9 mouse cellular contexts compared by ENCODE assay signal in genomic region chr11:101149178-101150105, GRCm38 (mm10). TPM values are rescaled to one million over a fixed set of nuclear protein-coding genes. Genes with fewer than 3 reads are reported as not detected.
DNase-seq lines count a peak whose midpoint lies in the region; ATAC-seq lines count a peak whose summit lies in the region.
"Had no signal": no experiment of that assay in that cellular context is flagged by ENCODE, and none has a peak within 500 bp of the region (broad histone marks: within the 10 kb centered on the region; RNA-seq: fewer than 3 reads in every experiment).

No protein-coding gene starts in this region.

- no peaks in the 10 kb centered on the region for H3K9me3 ChIP-seq in kidney, embryonic 14.5 days (ENCODE audit: control insufficient read depth, low read length)
- H3K9me3 ChIP-seq in forebrain, embryonic 16.5 days (ENCODE audit: control insufficient read depth, low read length): no peaks in the 10 kb centered on the region
- no peaks in the 10 kb centered on the region for H3K9me3 ChIP-seq in limb, embryonic 12.5 days
- H3K9me3 ChIP-seq: G1E had no signal

- no peaks in the 10 kb centered on the region for H3K27me3 ChIP-seq in kidney, embryonic 14.5 days (ENCODE audit: control insufficient read depth, insufficient read depth, low read length)
- H3K27me3 ChIP-seq in forebrain, embryonic 16.5 days (replicated peaks; ENCODE audit: control insufficient read depth, insufficient read depth, low read length): no peaks in the 10 kb centered on the region
- H3K27me3 ChIP-seq in limb, embryonic 12.5 days: no peaks in the 10 kb centered on the region

- WGBS in kidney, embryonic 14.5 days: 19% methylated on average over 9 of the region's 9 CpGs
- WGBS in forebrain, embryonic 16.5 days: 42% methylated on average over 9 of the region's 9 CpGs
- WGBS in limb, embryonic 12.5 days: 12% methylated on average over 9 of the region's 9 CpGs

- H3K4me1 ChIP-seq in kidney, embryonic 14.5 days (ENCODE audit: control insufficient read depth, insufficient read depth, low read length): peaks cover 12% of the 10 kb centered on the region
- H3K4me1 ChIP-seq in forebrain, embryonic 16.5 days (replicated peaks; ENCODE audit: control insufficient read depth, insufficient read depth, low read length): peaks cover 3% of the 10 kb centered on the region; the same call in 1 of the 2 replicates
- peaks cover 19% of the 10 kb centered on the region for H3K4me1 ChIP-seq in limb, embryonic 12.5 days (replicated peaks)

- DNase-seq in kidney, postnatal 36 days: no peak
- DNase-seq in NIH3T3 (ENCODE audit: low read depth): peak; percentile 81
- DNase-seq in spleen, postnatal 36 days (ENCODE audit: low spot score in 2 of 2): no peak
- DNase-seq in urinary bladder, adult 2 months (ENCODE audit: low spot score): no peak
- DNase-seq in lung, postnatal 14 days: no peak

- H3K36me3 ChIP-seq in kidney, embryonic 14.5 days (ENCODE audit: control insufficient read depth, insufficient read depth, low read length): no peaks in the 10 kb centered on the region
- no peaks in the 10 kb centered on the region for H3K36me3 ChIP-seq in forebrain, embryonic 16.5 days (ENCODE audit: control insufficient read depth, insufficient read depth)
- no peaks in the 10 kb centered on the region for H3K36me3 ChIP-seq in limb, embryonic 12.5 days
- H3K36me3 ChIP-seq: G1E had no signal

- peak overlapping the region; percentile 18; the same call in 1 of the 2 replicates for H3K9ac ChIP-seq in kidney, embryonic 14.5 days (ENCODE audit: low read depth, low read length)
- H3K9ac ChIP-seq in forebrain, embryonic 16.5 days (replicated peaks; ENCODE audit: low read depth, low read length): no peak overlapping the region
- H3K9ac ChIP-seq in limb, embryonic 12.5 days (replicated peaks): no peak overlapping the region; the same call in 1 of the 2 replicates

- H3K4me2 ChIP-seq in kidney, embryonic 14.5 days (replicated peaks; ENCODE audit: low read depth, low read length): no peak overlapping the region; the same call in 1 of the 2 replicates
- H3K4me2 ChIP-seq in forebrain, embryonic 16.5 days (ENCODE audit: low read length): no peak overlapping the region
- H3K4me2 ChIP-seq in limb, embryonic 12.5 days: peak overlapping the region; percentile 1; the same call in 1 of the 2 replicates

- H3K4me3 ChIP-seq in kidney, embryonic 14.5 days (ENCODE audit: low read length): no peak overlapping the region
- no peak overlapping the region for H3K4me3 ChIP-seq in forebrain, embryonic 16.5 days (replicated peaks; ENCODE audit: low read length)
- no peak overlapping the region for H3K4me3 ChIP-seq in limb, embryonic 12.5 days (replicated peaks)

- ATAC-seq in kidney, embryonic 14.5 days (ENCODE audit: low FRiP score, low TSS enrichment): peak; percentile 82
- ATAC-seq in forebrain, embryonic 16.5 days: no peak
- no peak for ATAC-seq in limb, embryonic 12.5 days (ENCODE audit: insufficient number of reproducible peaks, insufficient read depth, low FRiP score, low TSS enrichment, low read depth)

- peak overlapping the region; percentile 90 for H3K27ac ChIP-seq in kidney, embryonic 14.5 days (ENCODE audit: low read depth, low read length)
- peak overlapping the region; percentile 54 for H3K27ac ChIP-seq in forebrain, embryonic 16.5 days (ENCODE audit: low read length)
- H3K27ac ChIP-seq in limb, embryonic 12.5 days: peak overlapping the region; percentile 83

RNA-seq across cellular contexts. Expression of gene Tubg2, which starts 6.3 kb away (rescaled TPM):
- 3.7 and 4.5 TPM in 2 replicates for polyA plus RNA-seq in kidney, embryonic 14.5 days (2014; fragmentation: Nextera tagmentation; extraction: Ambion mirVana)
- polyA plus RNA-seq in forebrain, embryonic 16.5 days (2015; fragmentation: Nextera tagmentation; extraction: Ambion mirVana): 36.2 and 43.0 TPM in 2 replicates
- 6.3 and 6.4 TPM in 2 replicates for polyA plus RNA-seq in limb, embryonic 12.5 days (2016; fragmentation: Nextera tagmentation; extraction: Ambion mirVana)
- polyA plus RNA-seq in urinary bladder, adult 2 months (2012; rRNA removed): 3.3 and 5.0 TPM in 2 replicates
- polyA plus RNA-seq: G1E had no signal

RNA-seq across cellular contexts. Expression of gene Cntnap1, which starts 20.9 kb away (rescaled TPM):
- 1.7 and 2.1 TPM in 2 replicates for polyA plus RNA-seq in kidney, embryonic 14.5 days (2014; fragmentation: Nextera tagmentation; extraction: Ambion mirVana)
- polyA plus RNA-seq in forebrain, embryonic 16.5 days (2015; fragmentation: Nextera tagmentation; extraction: Ambion mirVana): 0.77 and 1.5 TPM in 2 replicates
- 0.24 and 0.27 TPM in 2 replicates for polyA plus RNA-seq in limb, embryonic 12.5 days (2016; fragmentation: Nextera tagmentation; extraction: Ambion mirVana)
- polyA plus RNA-seq in urinary bladder, adult 2 months (2012; rRNA removed): 4.2 and 5.8 TPM in 2 replicates

RNA-seq across cellular contexts. Expression of gene Plekhh3, which starts 21.7 kb away (rescaled TPM):
- polyA plus RNA-seq in kidney, embryonic 14.5 days (2014; fragmentation: Nextera tagmentation; extraction: Ambion mirVana): 17.0 and 17.9 TPM in 2 replicates
- polyA plus RNA-seq in forebrain, embryonic 16.5 days (2015; fragmentation: Nextera tagmentation; extraction: Ambion mirVana): 4.8 and 5.8 TPM in 2 replicates
- polyA plus RNA-seq in limb, embryonic 12.5 days (2016; fragmentation: Nextera tagmentation; extraction: Ambion mirVana): 5.3 and 7.0 TPM in 2 replicates
- polyA plus RNA-seq in urinary bladder, adult 2 months (2012; rRNA removed): 33.9 and 35.6 TPM in 2 replicates

RNA-seq across cellular contexts. Expression of gene Ccr10, which starts 25.8 kb away (rescaled TPM):
- polyA plus RNA-seq in kidney, embryonic 14.5 days (2014; fragmentation: Nextera tagmentation; extraction: Ambion mirVana): 0.24 and 0.51 TPM in 2 replicates
- 0.14 TPM in 1 of 2 replicates, not detected in the other for polyA plus RNA-seq in forebrain, embryonic 16.5 days (2015; fragmentation: Nextera tagmentation; extraction: Ambion mirVana)
- 0.24 TPM in 1 of 2 replicates, not detected in the other for polyA plus RNA-seq in limb, embryonic 12.5 days (2016; fragmentation: Nextera tagmentation; extraction: Ambion mirVana)
- 0.19 and 0.21 TPM in 2 replicates for polyA plus RNA-seq in urinary bladder, adult 2 months (2012; rRNA removed)
- polyA plus RNA-seq: G1E had no signal

RNA-seq across cellular contexts. Expression of gene Tubg1, which starts 29.7 kb away (rescaled TPM):
- polyA plus RNA-seq in kidney, embryonic 14.5 days (2014; fragmentation: Nextera tagmentation; extraction: Ambion mirVana): 81.9 and 95.4 TPM in 2 replicates
- 90.7 and 93.0 TPM in 2 replicates for polyA plus RNA-seq in forebrain, embryonic 16.5 days (2015; fragmentation: Nextera tagmentation; extraction: Ambion mirVana)
- polyA plus RNA-seq in limb, embryonic 12.5 days (2016; fragmentation: Nextera tagmentation; extraction: Ambion mirVana): 87.6 and 90.7 TPM in 2 replicates
- 4.3 and 11.0 TPM in 2 replicates for polyA plus RNA-seq in urinary bladder, adult 2 months (2012; rRNA removed)
